Mouse (Mus musculus) heart, adult 2 months (tissue): ENCODE measurements around the gene Map3k20.

Source experiments
- CTCF ChIP-seq: fragments of 200-600 bp; IDR thresholded peaks from 2 replicates; pipeline ENCODE4 v1.8.1; 2022; ENCODE audit warnings: antibody characterized with exemption, mild to moderate bottlenecking, moderate library complexity
- EP300 ChIP-seq: fragments of 200-500 bp; IDR thresholded peaks from 2 replicates; pipeline ENCODE4 v1.6.1; 2011; ENCODE audit warnings: low read depth, low read length, control low read depth; ENCODE audit not compliant: insufficient read depth
- POLR2A ChIP-seq: fragments of 200-500 bp; IDR thresholded peaks from 2 replicates; pipeline ENCODE4 v1.6.1; 2011; ENCODE audit warnings: mild to moderate bottlenecking, low read depth, low read length, control low read depth; ENCODE audit not compliant: insufficient read depth

DNA sequence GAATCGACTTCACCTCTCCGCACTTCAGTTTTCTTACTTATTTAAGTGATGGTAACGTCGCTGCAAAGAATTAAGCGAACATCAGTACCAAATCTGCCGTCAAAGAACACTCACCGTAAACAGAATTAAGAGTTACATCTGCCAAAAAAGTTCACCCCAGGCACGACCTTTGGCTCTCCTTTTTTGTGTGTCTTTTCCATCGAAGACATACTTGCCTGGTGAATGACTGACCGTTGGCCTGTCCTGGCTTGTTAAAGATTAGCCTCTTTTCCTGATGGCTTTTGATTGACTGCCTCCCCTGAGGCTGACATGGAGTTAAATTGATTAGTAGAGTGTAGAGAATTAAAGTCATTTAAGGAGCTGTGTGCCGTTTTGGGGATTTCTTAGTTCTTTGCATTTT, 191.8 kb downstream of the Map3k20 start:
- TF ChIP-seq CTCF, result no peak
- no peak for TF ChIP-seq POLR2A
- no peak for TF ChIP-seq EP300
